Mouse (Mus musculus) limb, embryonic 15.5 days (tissue): Measurements from ENCODE around the gene Agap2. TPM values are rescaled to one million over a fixed set of nuclear protein-coding genes. Genes with fewer than 3 reads are reported as not detected.
"Not testable (repeated sequence)": the region's sequence is repeated elsewhere in the genome, so short reads cannot be mapped to it uniquely, and the experiment has no call there.

Source experiments
- ATAC-seq: fragments of 200-750 bp; cut with Nextera tagmentation; 2 replicates; pipeline ENCODE4 v1.8.0; 2017; ENCODE audit warnings: low read depth, moderate TSS enrichment; ENCODE audit not compliant: insufficient number of reproducible peaks, low FRiP score, low TSS enrichment
- H3K27ac ChIP-seq: fragments of 300-500 bp; sonication (generic); 2 replicates; pipeline ENCODE4 v1.5.1; 2015; ENCODE audit warnings: moderate library complexity, mild to moderate bottlenecking, inconsistent platforms
- H3K27me3 ChIP-seq: fragments of 300-500 bp; sonication (generic); 2 replicates; pipeline ENCODE4 v1.6.1; 2015; ENCODE audit warnings: inconsistent platforms
- H3K36me3 ChIP-seq: fragments of 300-500 bp; sonication (generic); 2 replicates; pipeline ENCODE4 v1.6.1; 2015; ENCODE audit warnings: inconsistent platforms
- H3K4me1 ChIP-seq: fragments of 300-500 bp; sonication (generic); 2 replicates; pipeline ENCODE4 v1.6.1; 2015; ENCODE audit warnings: inconsistent platforms
- H3K4me2 ChIP-seq: fragments of 300-500 bp; sonication (generic); 2 replicates; pipeline ENCODE4 v1.6.1; 2015; ENCODE audit warnings: mild to moderate bottlenecking, inconsistent platforms
- H3K4me3 ChIP-seq: fragments of 300-500 bp; sonication (generic); 2 replicates; pipeline ENCODE4 v1.5.1; 2015; ENCODE audit warnings: mild to moderate bottlenecking, inconsistent platforms
- H3K9ac ChIP-seq: fragments of 300-500 bp; sonication (generic); 2 replicates; pipeline ENCODE4 v1.6.1; 2015; ENCODE audit warnings: inconsistent platforms
- H3K9me3 ChIP-seq: fragments of 300-500 bp; sonication (generic); 2 replicates; pipeline ENCODE4 v1.6.1; 2016; ENCODE audit warnings: inconsistent platforms
- WGBS: fragments of 180-500 bp; shearing (Covaris S2); methylation state at CpG from one replicate; pipeline ENCODE4 v1.1.7; 2015; 5-methylcytosine and 5-hydroxymethylcytosine counted together
- polyA plus RNA-seq: library from polyadenylated mRNA; unstranded; fragments of >200 nt; fragmentation: Nextera tagmentation; extraction: Ambion mirVana; gene quantifications from 2 replicates; pipeline ENCODE4 v1.2.1, GENCODE M21; 2015

The Agap2 gene
- polyA plus RNA-seq, 1 experiment from 2014 or later = 0.10 TPM

DNA sequence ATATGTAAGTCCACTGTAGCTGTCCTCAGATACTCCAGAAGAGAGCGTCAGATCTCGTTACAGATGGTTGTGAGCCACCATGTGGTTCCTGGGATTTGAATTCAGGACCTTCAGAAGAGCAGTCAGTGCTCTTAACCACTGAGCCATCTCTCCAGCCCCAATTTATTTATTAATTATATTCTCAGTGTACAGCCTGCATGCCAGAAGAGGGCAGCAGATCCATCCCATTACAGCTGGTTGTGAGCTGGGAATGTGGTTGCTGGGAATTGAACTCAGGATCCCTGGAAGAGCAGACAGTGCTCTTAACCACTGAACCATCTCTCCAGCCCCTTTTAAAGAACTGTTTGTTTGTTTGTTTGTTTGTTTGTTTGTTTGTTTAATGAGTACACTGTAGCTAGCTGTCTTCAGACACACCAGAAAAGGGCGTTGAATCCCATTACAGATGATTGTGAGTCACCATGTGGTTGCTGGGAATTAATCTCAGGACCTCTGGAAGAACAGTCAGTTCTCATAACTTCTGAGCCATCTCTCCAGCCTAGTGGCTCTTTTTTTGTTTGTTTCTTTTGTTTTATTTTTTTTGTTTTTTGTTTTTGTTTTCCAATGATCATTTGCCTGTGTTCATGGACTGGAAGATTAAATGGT lies 59.4 kb downstream of the Agap2 start:
- WGBS = 74% methylated on average over 3 of the region's 3 CpGs
- H3K36me3 ChIP-seq, H3K9ac ChIP-seq, ATAC-seq, H3K27ac ChIP-seq, H3K4me2 ChIP-seq, H3K4me3 ChIP-seq, H3K9me3 ChIP-seq, H3K4me1 ChIP-seq, H3K27me3 ChIP-seq: not testable (repeated sequence)

DNA sequence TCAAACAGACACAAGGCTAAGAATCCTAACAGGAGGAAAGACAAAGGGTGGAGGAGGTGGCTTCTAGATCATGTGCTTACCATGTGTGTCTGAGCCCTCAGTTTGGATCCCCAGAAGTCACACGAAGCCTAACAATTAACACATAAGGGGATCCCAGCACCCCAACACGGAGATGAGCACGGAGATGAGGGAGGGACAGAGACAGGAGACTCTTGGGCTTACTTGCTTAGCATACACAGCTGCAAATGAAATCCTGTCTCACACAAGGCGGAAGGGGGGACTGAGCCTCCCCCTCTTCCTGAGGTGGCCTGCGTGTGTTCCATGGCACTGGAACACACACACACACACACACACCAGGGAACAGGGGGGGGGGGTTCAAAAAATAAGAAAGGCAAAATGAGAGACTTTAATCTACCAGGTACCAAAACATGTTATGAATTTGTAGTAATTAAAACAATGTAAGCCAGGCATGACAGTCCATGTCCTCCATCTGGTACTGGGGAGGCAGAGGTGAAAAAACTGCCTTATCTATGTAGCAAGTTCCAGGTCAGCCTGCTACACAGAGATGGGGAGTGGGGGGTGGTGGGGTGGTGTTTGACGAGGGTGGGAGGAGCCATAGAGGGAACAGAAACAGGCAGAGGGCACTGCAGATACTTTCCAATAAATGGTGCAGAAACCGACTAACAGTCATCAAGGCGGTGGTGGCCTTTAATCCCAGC lies 60.2 kb downstream of the Agap2 start:
- Histone ChIP-seq H3K9ac (no peak overlapping the region), H3K27me3 (no peaks in the 10 kb centered on the region), H3K4me3 (no peak overlapping the region), H3K9me3 (no peaks in the 10 kb centered on the region), H3K27ac (no peak overlapping the region), H3K4me1 (no peaks in the 10 kb centered on the region), H3K36me3 (no peaks in the 10 kb centered on the region), H3K4me2 (no peak overlapping the region)
- WGBS = 41% methylated on average over 8 of the region's 8 CpGs
- no peak for ATAC-seq

DNA sequence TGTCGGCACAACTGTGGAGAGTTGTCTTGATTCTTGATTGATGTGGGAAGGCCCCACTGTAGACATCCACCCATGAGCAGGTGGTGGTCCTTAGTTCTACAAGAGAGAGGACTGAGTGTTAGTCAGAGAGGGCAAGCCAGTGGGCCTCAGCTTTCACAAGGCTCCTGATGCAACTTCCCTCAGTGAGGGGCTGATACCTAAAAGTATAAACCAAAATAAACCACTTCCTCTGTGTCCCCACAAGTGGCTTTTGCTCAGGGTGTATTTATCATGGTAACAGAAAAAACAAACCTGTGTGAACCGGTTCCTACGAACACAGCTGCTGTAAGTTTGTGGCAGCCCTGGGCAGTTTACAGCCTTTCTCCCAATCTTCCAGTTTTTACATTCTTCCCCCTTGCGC lies 61.4 kb downstream of the Agap2 start:
- Histone ChIP-seq H3K4me1 (no peaks in the 10 kb centered on the region), H3K9ac (no peak overlapping the region), H3K9me3 (no peaks in the 10 kb centered on the region), H3K4me2 (no peak overlapping the region), H3K27me3 (no peaks in the 10 kb centered on the region), H3K27ac (no peak overlapping the region), H3K4me3 (no peak overlapping the region), H3K36me3 (no peaks in the 10 kb centered on the region)
- ATAC-seq = no peak
- WGBS = 59% methylated on average over 4 of the region's 4 CpGs

DNA sequence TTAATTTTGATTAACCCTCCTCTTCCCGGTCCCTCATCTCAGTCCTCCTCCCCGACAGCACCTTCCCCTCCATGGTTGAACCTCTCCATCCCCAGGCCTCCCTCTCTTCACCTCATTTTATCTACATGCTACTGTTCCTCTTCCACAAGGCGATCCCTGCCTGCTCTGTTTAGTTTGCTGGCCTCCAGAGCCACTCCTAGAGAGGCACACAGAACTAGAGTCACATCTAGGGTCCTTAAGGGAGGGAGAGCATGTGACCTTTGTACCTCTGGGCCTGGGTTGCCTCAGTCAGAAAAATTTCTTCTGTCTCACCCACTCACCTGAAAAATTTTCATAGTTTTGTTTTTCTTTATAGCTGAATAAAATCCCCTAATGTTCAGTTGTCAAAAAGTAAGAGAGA lies 62.8 kb downstream of the Agap2 start:
- Histone ChIP-seq H3K4me1 (no peaks in the 10 kb centered on the region), H3K27me3 (no peaks in the 10 kb centered on the region), H3K9ac (no peak overlapping the region), H3K36me3 (no peaks in the 10 kb centered on the region), H3K4me2 (no peak overlapping the region), H3K9me3 (no peaks in the 10 kb centered on the region), H3K27ac (no peak overlapping the region), H3K4me3 (no peak overlapping the region)
- WGBS = 91% methylated on average over 3 of the region's 3 CpGs
- ATAC-seq = no peak

DNA sequence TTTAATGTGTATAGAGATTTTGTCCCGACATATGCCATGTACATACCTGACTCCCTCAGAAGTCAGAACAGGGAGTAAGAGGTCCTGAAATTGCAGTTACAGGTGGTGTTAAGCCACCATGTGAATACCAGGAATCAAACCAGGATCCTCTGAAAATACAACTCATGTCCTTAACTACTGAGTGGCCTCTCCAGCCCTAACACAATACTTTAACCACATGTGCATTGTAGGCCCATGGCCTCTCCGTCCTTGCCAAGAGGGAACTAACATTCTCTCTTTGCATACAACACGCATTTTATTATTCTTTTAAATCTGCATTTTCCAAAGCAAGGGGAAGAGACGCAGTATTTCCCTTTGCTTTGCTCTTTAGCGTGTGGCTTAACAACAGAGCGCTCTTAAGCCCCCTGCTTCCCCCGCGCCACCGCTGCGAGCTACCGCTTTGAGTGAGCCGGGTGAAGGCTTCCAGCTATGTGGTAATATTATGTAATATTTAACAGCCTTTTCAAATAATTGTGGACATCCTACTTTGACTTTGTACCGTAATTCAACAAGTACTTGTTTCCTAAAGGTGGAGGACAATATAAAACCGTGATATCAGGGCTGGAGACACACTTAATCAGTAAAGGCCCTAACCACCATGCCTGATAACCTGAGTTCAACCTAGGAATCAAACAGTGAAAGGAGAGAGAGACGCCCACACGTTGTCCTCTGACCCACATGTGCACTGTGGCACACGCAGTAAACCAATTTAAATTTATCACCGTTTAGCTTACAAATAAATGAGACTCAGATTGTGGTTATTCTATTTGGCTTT lies 63.5 kb downstream of the Agap2 start:
- Histone ChIP-seq H3K4me2 (no peak overlapping the region), H3K27ac (no peak overlapping the region), H3K9ac (no peak overlapping the region), H3K9me3 (no peaks in the 10 kb centered on the region), H3K36me3 (no peaks in the 10 kb centered on the region), H3K4me3 (no peak overlapping the region), H3K4me1 (no peaks in the 10 kb centered on the region), H3K27me3 (no peaks in the 10 kb centered on the region)
- ATAC-seq = no peak
- 79% methylated on average over 18 of the region's 18 CpGs for WGBS

DNA sequence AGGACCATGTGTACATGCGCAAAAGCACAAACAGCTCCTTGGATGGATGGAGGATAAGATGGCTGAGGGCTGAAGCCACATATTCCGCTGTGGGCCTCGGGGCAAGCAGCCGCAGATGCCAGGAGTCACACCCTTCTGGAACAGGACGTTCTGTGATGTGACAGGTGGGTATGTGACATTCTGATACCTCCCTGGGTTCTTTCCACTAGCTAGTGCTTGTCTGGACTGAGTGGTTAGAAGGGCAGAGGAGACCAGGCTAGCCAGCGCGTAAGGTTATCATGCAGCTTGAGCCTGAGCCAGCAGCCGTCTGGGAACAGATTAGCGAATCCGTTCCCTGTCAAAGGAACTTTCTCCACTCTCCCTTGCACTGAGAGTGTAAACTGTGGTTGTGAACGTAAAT lies 65.9 kb downstream of the Agap2 start:
- Histone ChIP-seq H3K27ac (no peak overlapping the region), H3K27me3 (no peaks in the 10 kb centered on the region), H3K9me3 (no peaks in the 10 kb centered on the region), H3K4me2 (no peak overlapping the region), H3K4me3 (no peak overlapping the region), H3K36me3 (no peaks in the 10 kb centered on the region), H3K4me1 (no peaks in the 10 kb centered on the region), H3K9ac (no peak overlapping the region)
- ATAC-seq = no peak
- 80% methylated on average over 11 of the region's 11 CpGs for WGBS

DNA sequence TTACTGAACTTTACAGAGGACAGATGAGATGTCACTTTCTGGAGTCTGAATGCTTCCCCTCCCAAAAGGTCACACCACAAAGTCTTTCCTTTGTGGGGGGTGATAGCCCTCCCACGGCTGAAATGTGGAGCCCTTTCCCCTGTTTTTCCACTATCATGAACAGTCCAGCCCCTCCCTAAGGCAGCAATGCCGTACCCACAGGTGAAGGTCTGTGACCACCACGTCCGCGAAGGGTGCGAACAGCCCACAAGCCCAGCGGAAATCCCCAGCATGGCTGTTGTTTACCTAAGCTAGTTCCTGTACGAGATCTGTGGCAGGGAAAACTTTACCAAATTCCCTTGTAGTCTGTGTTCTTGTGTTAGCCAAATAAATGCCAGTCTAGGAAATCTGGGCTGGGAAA lies 66.4 kb downstream of the Agap2 start:
- no peaks in the 10 kb centered on the region for H3K27me3 ChIP-seq
- H3K9ac ChIP-seq = no peak overlapping the region
- no peak for ATAC-seq
- no peaks in the 10 kb centered on the region for H3K9me3 ChIP-seq
- no peak overlapping the region for H3K27ac ChIP-seq
- H3K4me3 ChIP-seq = no peak overlapping the region
- no peaks in the 10 kb centered on the region for H3K36me3 ChIP-seq
- 79% methylated on average over 8 of the region's 8 CpGs for WGBS
- H3K4me2 ChIP-seq = no peak overlapping the region
- H3K4me1 ChIP-seq = no peaks in the 10 kb centered on the region

Other genes with a start within 250 kb of the Agap2 start
- 14.3 and 14.5 TPM in 2 replicates for gene Atp23, start 173.9 kb upstream of the Agap2 start, polyA plus RNA-seq
- gene Ctdsp2, start 96.6 kb upstream of the Agap2 start, polyA plus RNA-seq = 72.2 and 85.8 TPM in 2 replicates
- gene Avil, start 74.6 kb upstream of the Agap2 start, polyA plus RNA-seq = 0.50 and 0.71 TPM in 2 replicates
- gene Tsfm, start 44.4 kb upstream of the Agap2 start, polyA plus RNA-seq = 69.6 and 71.6 TPM in 2 replicates
- 58.6 and 61.8 TPM in 2 replicates for gene Mettl1, start 33.9 kb upstream of the Agap2 start, polyA plus RNA-seq
- gene Eef1akmt3, start 33.8 kb upstream of the Agap2 start, polyA plus RNA-seq = 1.9 and 2.0 TPM in 2 replicates
- gene Cyp27b1, start 27.0 kb upstream of the Agap2 start, polyA plus RNA-seq = 0.12 and 0.32 TPM in 2 replicates
- gene March9, start 15.1 kb upstream of the Agap2 start, polyA plus RNA-seq = 1.2 and 1.7 TPM in 2 replicates
- 1,296 and 1,322 TPM in 2 replicates for gene Cdk4, start 11.8 kb upstream of the Agap2 start, polyA plus RNA-seq
- gene Tspan31, start 5.0 kb upstream of the Agap2 start, polyA plus RNA-seq = 161 and 175 TPM in 2 replicates
- gene Os9, start 45.8 kb downstream of the Agap2 start, polyA plus RNA-seq = 103 and 110 TPM in 2 replicates
- 12.3 and 12.4 TPM in 2 replicates for gene B4galnt1, start 89.9 kb downstream of the Agap2 start, polyA plus RNA-seq
- gene Slc26a10, start 105.4 kb downstream of the Agap2 start, polyA plus RNA-seq = 1.2 and 1.7 TPM in 2 replicates
- 115 and 118 TPM in 2 replicates for gene Arhgef25, start 114.8 kb downstream of the Agap2 start, polyA plus RNA-seq
- gene Dtx3, start 120.4 kb downstream of the Agap2 start, polyA plus RNA-seq = 140 and 144 TPM in 2 replicates
- 27.8 and 29.8 TPM in 2 replicates for gene Pip4k2c, start 136.3 kb downstream of the Agap2 start, polyA plus RNA-seq
- 2.5 TPM in 2 replicates for gene Kif5a, start 188.1 kb downstream of the Agap2 start, polyA plus RNA-seq
- 185 and 190 TPM in 2 replicates for gene Dctn2, start 191.1 kb downstream of the Agap2 start, polyA plus RNA-seq
- 14.1 and 16.2 TPM in 2 replicates for gene Mbd6, start 213.7 kb downstream of the Agap2 start, polyA plus RNA-seq
- 105 and 111 TPM in 2 replicates for gene Mars, start 236.5 kb downstream of the Agap2 start, polyA plus RNA-seq
- 5.1 and 5.4 TPM in 2 replicates for gene Arhgap9, start 246.7 kb downstream of the Agap2 start, polyA plus RNA-seq